12 mouse cellular contexts compared by ENCODE assay signal in the genomic region with DNA sequence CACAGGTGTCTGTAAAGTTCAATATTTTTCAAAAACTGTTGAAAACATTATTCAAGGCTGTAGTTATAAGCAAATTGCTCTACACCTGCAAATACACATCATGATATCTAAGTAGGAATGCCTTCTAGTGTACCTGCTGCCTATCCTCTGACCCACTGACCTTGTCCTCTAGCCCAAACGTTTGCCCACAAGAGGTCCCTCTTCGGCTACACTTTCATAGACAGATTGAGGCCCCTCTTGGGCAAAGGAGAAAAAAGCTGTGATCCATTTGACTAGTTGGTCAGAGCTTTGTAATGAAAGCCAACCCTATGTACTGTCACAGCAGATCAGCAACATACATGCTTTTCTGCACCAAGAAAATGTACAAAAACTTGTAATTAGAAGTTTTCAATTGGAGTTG. TPM values are rescaled to one million over a fixed set of nuclear protein-coding genes. Genes with fewer than 3 reads are reported as not detected.
A peak's percentile ranks its signal among the peaks of the same experiment; 100 is the strongest.
DNase-seq lines count a peak whose midpoint lies in the region; ATAC-seq and TF ChIP-seq lines count a peak whose summit lies in the region.
"Had no signal": no experiment of that assay in that cellular context is flagged by ENCODE, and none has a peak within 500 bp of the region (broad histone marks: within the 10 kb centered on the region; RNA-seq: fewer than 3 reads in every experiment).

No protein-coding gene starts in this region.

- H3K9me3 ChIP-seq in intestine, postnatal 0 days (ENCODE audit: control insufficient read depth), result no peaks in the 10 kb centered on the region
- H3K9me3 ChIP-seq in intestine, embryonic 16.5 days (ENCODE audit: control insufficient read depth, low read length), result no peaks in the 10 kb centered on the region
- no peaks in the 10 kb centered on the region for H3K9me3 ChIP-seq in lung, postnatal 0 days (ENCODE audit: low read length)
- no peaks in the 10 kb centered on the region for H3K9me3 ChIP-seq in ES-Bruce4 (replicated peaks; ENCODE audit: control insufficient read depth, insufficient read depth, low read length, poor library complexity, severe bottlenecking)
- H3K9me3 ChIP-seq: embryonic facial prominence, embryonic 12.5 days; lung, embryonic 15.5 days had no signal

- no peak overlapping the region for H3K9ac ChIP-seq in intestine, postnatal 0 days (ENCODE audit: low read depth, low read length)
- H3K9ac ChIP-seq in intestine, embryonic 16.5 days (ENCODE audit: low read depth, low read length), result no peak overlapping the region
- no peak overlapping the region for H3K9ac ChIP-seq in lung, postnatal 0 days (replicated peaks; ENCODE audit: low read depth)
- H3K9ac ChIP-seq in ES-Bruce4 (ENCODE audit: low read depth, poor library complexity, severe bottlenecking), result no peak overlapping the region
- H3K9ac ChIP-seq: embryonic facial prominence, embryonic 12.5 days; lung, embryonic 15.5 days had no signal

- H3K27me3 ChIP-seq in intestine, postnatal 0 days (replicated peaks; ENCODE audit: control insufficient read depth, insufficient read depth, low read length), result no peaks in the 10 kb centered on the region
- H3K27me3 ChIP-seq in intestine, embryonic 16.5 days (replicated peaks; ENCODE audit: control insufficient read depth, insufficient read depth, low read length), result no peaks in the 10 kb centered on the region
- H3K27me3 ChIP-seq in lung, postnatal 0 days (replicated peaks; ENCODE audit: insufficient read depth, low read length), result no peaks in the 10 kb centered on the region
- H3K27me3 ChIP-seq in ES-Bruce4 (ENCODE audit: control insufficient read depth, insufficient read depth, low read length, poor library complexity, severe bottlenecking), result no peaks in the 10 kb centered on the region
- H3K27me3 ChIP-seq: embryonic facial prominence, embryonic 12.5 days; lung, embryonic 15.5 days had no signal

- TF ChIP-seq POLR2A in ES-Bruce4 (IDR thresholded peaks at IDR 0.05; ENCODE audit: insufficient read depth, low read length), result no peak

- 33% methylated on average over 2 of the region's 2 CpGs for WGBS in intestine, postnatal 0 days
- 40% methylated on average over 2 of the region's 2 CpGs for WGBS in intestine, embryonic 16.5 days
- WGBS in lung, postnatal 0 days, result 28% methylated on average over 2 of the region's 2 CpGs

- no peak overlapping the region for H3K27ac ChIP-seq in intestine, postnatal 0 days (ENCODE audit: low read depth, low read length)
- no peak overlapping the region for H3K27ac ChIP-seq in intestine, embryonic 16.5 days (ENCODE audit: low read length)
- no peak overlapping the region for H3K27ac ChIP-seq in lung, postnatal 0 days (ENCODE audit: low read length)
- no peak overlapping the region for H3K27ac ChIP-seq in ES-Bruce4 (ENCODE audit: insufficient read depth, low read length)
- H3K27ac ChIP-seq: embryonic facial prominence, embryonic 12.5 days; lung, embryonic 15.5 days had no signal

- TF ChIP-seq CTCF in intestine, postnatal 0 days (IDR thresholded peaks at IDR 0.05; ENCODE audit: low read depth), result peak; percentile 38
- peak; percentile 36 for TF ChIP-seq CTCF in lung, postnatal 0 days (IDR thresholded peaks at IDR 0.05)
- peak; percentile 33 for TF ChIP-seq CTCF in ES-Bruce4 (IDR thresholded peaks at IDR 0.05; ENCODE audit: low read depth, low read length)

- no peak overlapping the region for H3K4me3 ChIP-seq in intestine, postnatal 0 days (ENCODE audit: low read depth, low read length)
- H3K4me3 ChIP-seq in intestine, embryonic 16.5 days (ENCODE audit: low read length), result no peak overlapping the region
- no peak overlapping the region for H3K4me3 ChIP-seq in lung, postnatal 0 days (ENCODE audit: low read depth, low read length)
- H3K4me3 ChIP-seq in ES-Bruce4 (ENCODE audit: low read depth, low read length), result no peak overlapping the region
- H3K4me3 ChIP-seq: embryonic facial prominence, embryonic 12.5 days; lung, embryonic 15.5 days had no signal

- DNase-seq in lung, postnatal 0 days (ENCODE audit: low spot score), result no peak
- no peak for DNase-seq in lung, adult 18-20 months
- peak; percentile 33 to 51 for DNase-seq in kidney, postnatal 36 days
- no peak for DNase-seq in adrenal gland, adult (ENCODE audit: inconsistent age in 2 of 2, low spot score in 1 of 2)
- DNase-seq in left cerebral cortex, adult 18-20 months (ENCODE audit: low spot score in 2 of 2), result no peak
- DNase-seq: adrenal gland, postnatal 36 days; cerebellum, postnatal 36 days had no signal

- TF ChIP-seq EP300 in lung, postnatal 0 days (IDR thresholded peaks at IDR 0.05), result no peak
- TF ChIP-seq EP300 in ES-Bruce4 (IDR thresholded peaks at IDR 0.05; ENCODE audit: insufficient read depth, low read depth, low read length), result no peak

- ATAC-seq in intestine, postnatal 0 days, result no peak
- ATAC-seq in intestine, embryonic 16.5 days, result no peak
- ATAC-seq in lung, postnatal 0 days, result no peak

- H3K4me2 ChIP-seq in intestine, postnatal 0 days (replicated peaks; ENCODE audit: low read depth), result no peak overlapping the region
- no peak overlapping the region for H3K4me2 ChIP-seq in intestine, embryonic 16.5 days (ENCODE audit: low read depth, low read length)
- no peak overlapping the region for H3K4me2 ChIP-seq in lung, postnatal 0 days (replicated peaks; ENCODE audit: low read depth, low read length)
- H3K4me2 ChIP-seq: embryonic facial prominence, embryonic 12.5 days; lung, embryonic 15.5 days had no signal

- no peaks in the 10 kb centered on the region for H3K4me1 ChIP-seq in intestine, postnatal 0 days (replicated peaks; ENCODE audit: control insufficient read depth, insufficient read depth, low read length)
- no peaks in the 10 kb centered on the region for H3K4me1 ChIP-seq in intestine, embryonic 16.5 days (ENCODE audit: control insufficient read depth, insufficient read depth, low read length)
- no peaks in the 10 kb centered on the region for H3K4me1 ChIP-seq in lung, postnatal 0 days (ENCODE audit: insufficient read depth, low read depth, low read length)
- H3K4me1 ChIP-seq in ES-Bruce4 (ENCODE audit: control insufficient read depth, insufficient read depth, low read length), result no peaks in the 10 kb centered on the region
- H3K4me1 ChIP-seq: embryonic facial prominence, embryonic 12.5 days; lung, embryonic 15.5 days had no signal

- H3K36me3 ChIP-seq in intestine, postnatal 0 days (ENCODE audit: control insufficient read depth, insufficient read depth), result peaks cover 11% of the 10 kb centered on the region; the same call in 1 of the 2 replicates
- H3K36me3 ChIP-seq in intestine, embryonic 16.5 days (ENCODE audit: control insufficient read depth, insufficient read depth, low read length), result no peaks in the 10 kb centered on the region
- no peaks in the 10 kb centered on the region for H3K36me3 ChIP-seq in lung, postnatal 0 days (ENCODE audit: insufficient read depth, low read length)
- peaks cover 15% of the 10 kb centered on the region for H3K36me3 ChIP-seq in ES-Bruce4 (ENCODE audit: control insufficient read depth, insufficient read depth, low read length, poor library complexity, severe bottlenecking)
- H3K36me3 ChIP-seq: embryonic facial prominence, embryonic 12.5 days; lung, embryonic 15.5 days had no signal

RNA-seq across cellular contexts. Expression of a gene that starts 12.9 kb away (rescaled TPM):
- 14.9 and 15.7 TPM in 2 replicates for polyA plus RNA-seq in intestine, postnatal 0 days (2015; fragmentation: Nextera tagmentation; extraction: Ambion mirVana)
- polyA plus RNA-seq in intestine, embryonic 16.5 days (2015; fragmentation: Nextera tagmentation; extraction: Ambion mirVana), result 16.0 and 19.1 TPM in 2 replicates
- polyA plus RNA-seq in lung, postnatal 0 days (2015; fragmentation: Nextera tagmentation; extraction: Ambion mirVana), result 20.0 and 25.0 TPM in 2 replicates
- polyA plus RNA-seq in ES-Bruce4 (2011; ENCODE audit: insufficient read depth, insufficient read length, low read depth, missing spikeins), result 126 and 145 TPM in 2 replicates
- total RNA-seq in left cerebral cortex, adult 18-20 months (2021), result 10 to 100 TPM; 14.1 to 15.2 TPM

Comparison
In these comparisons a context has a peak if more than half of its experiments do, and no peak if none do; other contexts are left out.
1. DNase-seq: peak in kidney, postnatal 36 days (2 of 2); none in lung, postnatal 0 days (single experiment), lung, adult 18-20 months (0 of 2), adrenal gland, adult (0 of 2) and left cerebral cortex, adult 18-20 months (0 of 2).
2. Peak in every context shown above with its lines, with median percentiles within 50 percentile points of each other: CTCF ChIP-seq.